Mouse (Mus musculus) lung, postnatal 36 days (tissue): Measurements from ENCODE around the gene Wdtc1.

Experiments
- DNase-seq: peaks from one replicate; pipeline ENCODE4 v3.0.0; 2022; ENCODE audit warnings: mixed read lengths

Wdtc1 gene

GRCm38 (mm10) chr4:133319667-133320066 lies 33.6 kb downstream of the Wdtc1 start:
- DNase-seq, result no peak

- no peak for DNase-seq
These were observed 37.3 kb downstream of the Wdtc1 start for GRCm38 (mm10) chr4:133315991-133316390.

GRCm38 (mm10) chr4:133314896-133315295 lies 38.4 kb downstream of the Wdtc1 start:
- peak; percentile 87 for DNase-seq

GRCm38 (mm10) chr4:133309948-133310347 lies 43.3 kb downstream of the Wdtc1 start:
- peak; percentile 90 for DNase-seq

- peak; percentile 67 for DNase-seq
These were observed 46.0 kb downstream of the Wdtc1 start for GRCm38 (mm10) chr4:133307331-133307730.

GRCm38 (mm10) chr4:133305825-133306224 lies 47.5 kb downstream of the Wdtc1 start:
- no peak for DNase-seq

- no peak for DNase-seq
These were observed 48.5 kb downstream of the Wdtc1 start for GRCm38 (mm10) chr4:133304770-133305169.

GRCm38 (mm10) chr4:133302668-133303067 lies 50.6 kb downstream of the Wdtc1 start:
- no peak for DNase-seq

- DNase-seq, result peak; percentile 76
These were observed 51.5 kb downstream of the Wdtc1 start for GRCm38 (mm10) chr4:133301802-133302201.

- no peak for DNase-seq
These were observed 52.9 kb downstream of the Wdtc1 start for GRCm38 (mm10) chr4:133300421-133300820.

GRCm38 (mm10) chr4:133299701-133300100 lies 53.6 kb downstream of the Wdtc1 start:
- DNase-seq, result no peak

- no peak for DNase-seq
These were observed 54.5 kb downstream of the Wdtc1 start for GRCm38 (mm10) chr4:133298516-133299365.

- peak; percentile 84 for DNase-seq
These were observed 55.5 kb downstream of the Wdtc1 start for GRCm38 (mm10) chr4:133297801-133298238.

- no peak for DNase-seq
These were observed 55.9 kb downstream of the Wdtc1 start for GRCm38 (mm10) chr4:133297360-133297759.

GRCm38 (mm10) chr4:133294084-133294483 lies 59.2 kb downstream of the Wdtc1 start:
- DNase-seq, result no peak

- no peak for DNase-seq
These were observed 60.1 kb downstream of the Wdtc1 start for GRCm38 (mm10) chr4:133292901-133293843.

- DNase-seq, result no peak
These were observed 60.9 kb downstream of the Wdtc1 start for GRCm38 (mm10) chr4:133292405-133292804.

GRCm38 (mm10) chr4:133291255-133291654 lies 62.0 kb downstream of the Wdtc1 start:
- no peak for DNase-seq

GRCm38 (mm10) chr4:133286476-133287077 lies 66.7 kb downstream of the Wdtc1 start:
- no peak for DNase-seq

- DNase-seq, result no peak
These were observed 67.3 kb downstream of the Wdtc1 start for GRCm38 (mm10) chr4:133285950-133286349.

GRCm38 (mm10) chr4:133285299-133285698 lies 68.0 kb downstream of the Wdtc1 start:
- no peak for DNase-seq

- no peak for DNase-seq
These were observed 70.6 kb downstream of the Wdtc1 start for GRCm38 (mm10) chr4:133282656-133283055.

- DNase-seq, result no peak
These were observed 71.3 kb downstream of the Wdtc1 start for GRCm38 (mm10) chr4:133281951-133282481.
